Mouse (Mus musculus) hindbrain, embryonic 15.5 days (tissue): ENCODE data around the gene Tmcc1. TPM values are rescaled to one million over a fixed set of nuclear protein-coding genes. Genes with fewer than 3 reads are reported as not detected.

Experiments used
- ATAC-seq: fragments of 200-750 bp; cut with Nextera tagmentation; 2 replicates; pipeline ENCODE4 v1.8.0; 2017; ENCODE audit warnings: low read depth, moderate number of reproducible peaks, moderate TSS enrichment; ENCODE audit not compliant: low FRiP score
- H3K27ac ChIP-seq: fragments of 300-500 bp; sonication (generic); replicated peaks from 2 replicates; pipeline ENCODE4 v1.5.1; 2015; ENCODE audit warnings: mild to moderate bottlenecking, inconsistent platforms
- H3K27me3 ChIP-seq: fragments of 300-500 bp; sonication (generic); 2 replicates; pipeline ENCODE4 v1.6.1; 2015; ENCODE audit warnings: control low read depth, inconsistent platforms
- H3K36me3 ChIP-seq: fragments of 300-500 bp; sonication (generic); 2 replicates; pipeline ENCODE4 v1.6.1; 2015; ENCODE audit warnings: control low read depth, inconsistent platforms
- H3K4me1 ChIP-seq: fragments of 300-500 bp; sonication (generic); replicated peaks from 2 replicates; pipeline ENCODE4 v1.6.1; 2015; ENCODE audit warnings: control low read depth, inconsistent platforms
- H3K4me2 ChIP-seq: fragments of 300-500 bp; sonication (generic); 2 replicates; pipeline ENCODE4 v1.6.1; 2015; ENCODE audit warnings: moderate library complexity, mild to moderate bottlenecking, inconsistent platforms
- H3K4me3 ChIP-seq: fragments of 300-500 bp; sonication (generic); 2 replicates; pipeline ENCODE4 v1.5.1; 2015; ENCODE audit warnings: mild to moderate bottlenecking, inconsistent platforms
- H3K9ac ChIP-seq: fragments of 300-500 bp; sonication (generic); 2 replicates; pipeline ENCODE4 v1.6.1; 2015; ENCODE audit warnings: inconsistent platforms
- H3K9me3 ChIP-seq: fragments of 300-500 bp; sonication (generic); 2 replicates; pipeline ENCODE4 v1.6.1; 2016; ENCODE audit warnings: control low read depth, inconsistent platforms
- WGBS: fragments of 180-500 bp; shearing (Covaris S2); methylation state at CpG from one replicate; pipeline ENCODE4 v1.1.7; 2015; 5-methylcytosine and 5-hydroxymethylcytosine counted together
- polyA plus RNA-seq: library from polyadenylated mRNA; unstranded; fragments of >200 nt; fragmentation: Nextera tagmentation; extraction: Ambion mirVana; gene quantifications from 2 replicates; pipeline ENCODE4 v1.2.1, GENCODE M21; 2015

Tmcc1 gene
- polyA plus RNA-seq, 1 experiment from 2014 or later, result 25.7 TPM

DNA sequence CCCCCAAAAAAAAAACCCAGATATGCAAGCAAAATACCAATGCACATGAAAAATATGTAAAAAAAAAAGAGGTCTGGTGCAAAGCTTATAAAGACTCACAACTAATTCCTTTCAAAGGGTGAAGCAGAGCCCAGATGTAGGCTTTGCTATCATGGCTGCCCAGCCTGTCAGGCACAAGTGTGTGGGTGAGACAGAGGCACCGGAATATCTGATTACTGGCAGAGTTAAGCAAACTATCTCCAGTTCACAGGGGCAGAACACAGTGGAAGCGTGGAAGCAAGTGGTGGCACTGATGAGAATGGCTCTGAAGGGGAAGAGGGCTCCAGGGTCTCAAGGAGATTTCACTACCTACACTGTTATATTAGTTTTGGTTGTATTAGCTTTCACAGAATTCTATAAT is 155.1 kb downstream of the Tmcc1 start:
- ATAC-seq, result no peak

GRCm38 (mm10) chr6:116037281-116037831 is 155.9 kb downstream of the Tmcc1 start:
- Histone ChIP-seq H3K27me3 (no peaks in the 10 kb centered on the region), H3K4me3 (no peak overlapping the region), H3K4me2 (no peak overlapping the region), H3K9me3 (no peaks in the 10 kb centered on the region), H3K36me3 (no peaks in the 10 kb centered on the region), H3K4me1 (peaks cover 7% of the 10 kb centered on the region; the same call in 1 of the 2 replicates), H3K9ac (no peak overlapping the region), H3K27ac (peak overlapping the region; percentile 3; the same call in 1 of the 2 replicates)
- ATAC-seq, result no peak
- 92% methylated on average over 5 of the region's 5 CpGs for whole genome bisulfite sequencing

More for the DNA sequence above, 155.1 kb downstream of the Tmcc1 start:
- H3K4me1 ChIP-seq, result peaks cover 7% of the 10 kb centered on the region; the same call in 1 of the 2 replicates
- H3K27ac ChIP-seq, result no peak overlapping the region
- H3K9me3 ChIP-seq, result peaks cover 3% of the 10 kb centered on the region
- H3K36me3 ChIP-seq, result no peaks in the 10 kb centered on the region
- no peak overlapping the region for H3K4me2 ChIP-seq
- H3K27me3 ChIP-seq, result no peaks in the 10 kb centered on the region
- no peak overlapping the region for H3K4me3 ChIP-seq
- 96% methylated on average over 2 of the region's 2 CpGs for WGBS
- no peak overlapping the region for H3K9ac ChIP-seq

DNA sequence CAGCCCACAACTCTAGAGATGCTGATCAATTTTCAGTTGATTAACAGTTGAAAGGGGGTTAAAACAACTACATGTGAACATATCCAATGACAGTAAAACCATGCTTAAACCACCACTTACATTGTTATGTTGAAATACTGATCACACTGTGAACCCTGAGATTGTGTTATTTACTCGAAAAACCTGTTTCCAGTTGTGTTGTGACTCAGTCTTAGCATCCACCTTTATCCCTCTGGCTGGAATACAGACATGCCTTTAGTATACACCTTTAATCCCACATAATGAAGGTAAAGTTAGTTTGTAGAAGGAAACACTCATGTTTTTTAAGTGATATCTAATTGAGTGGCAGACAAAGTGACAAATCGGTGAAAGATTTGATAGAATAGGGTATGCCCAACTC is 156.7 kb downstream of the Tmcc1 start:
- ATAC-seq, result no peak
- H3K4me2 ChIP-seq, result no peak overlapping the region
- no peaks in the 10 kb centered on the region for H3K36me3 ChIP-seq
- H3K4me3 ChIP-seq, result no peak overlapping the region
- no peaks in the 10 kb centered on the region for H3K27me3 ChIP-seq
- H3K9ac ChIP-seq, result no peak overlapping the region
- H3K4me1 ChIP-seq, result peaks cover 7% of the 10 kb centered on the region; the same call in 1 of the 2 replicates
- no peaks in the 10 kb centered on the region for H3K9me3 ChIP-seq
- 93% methylated on average over 2 of the region's 2 CpGs for WGBS
- no peak overlapping the region for H3K27ac ChIP-seq

DNA sequence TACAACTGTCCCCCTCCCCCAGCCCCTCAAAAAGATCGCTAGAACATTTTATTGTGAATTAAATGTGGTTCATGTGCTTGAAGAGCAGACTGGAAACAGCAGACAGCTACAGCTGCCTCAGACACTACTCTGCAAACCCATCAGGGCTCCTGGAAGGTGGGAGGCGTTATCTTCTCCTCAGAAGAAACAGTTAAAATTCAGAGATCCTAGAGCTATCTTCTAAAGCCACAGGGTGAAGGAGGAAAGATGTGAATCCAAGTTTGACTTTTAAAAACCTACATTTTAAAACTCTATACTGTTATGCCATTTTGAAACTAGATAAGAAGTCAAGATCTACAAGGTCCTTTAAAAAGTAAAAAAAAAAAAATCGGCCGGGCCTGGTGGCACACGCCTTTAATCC is 162.2 kb downstream of the Tmcc1 start:
- Histone ChIP-seq H3K4me1 (no peaks in the 10 kb centered on the region), H3K36me3 (no peaks in the 10 kb centered on the region), H3K27ac (no peak overlapping the region), H3K4me3 (no peak overlapping the region), H3K9me3 (no peaks in the 10 kb centered on the region), H3K4me2 (no peak overlapping the region), H3K27me3 (no peaks in the 10 kb centered on the region), H3K9ac (no peak overlapping the region)
- 92% methylated on average over 5 of the region's 5 CpGs for WGBS
- ATAC-seq, result no peak

DNA sequence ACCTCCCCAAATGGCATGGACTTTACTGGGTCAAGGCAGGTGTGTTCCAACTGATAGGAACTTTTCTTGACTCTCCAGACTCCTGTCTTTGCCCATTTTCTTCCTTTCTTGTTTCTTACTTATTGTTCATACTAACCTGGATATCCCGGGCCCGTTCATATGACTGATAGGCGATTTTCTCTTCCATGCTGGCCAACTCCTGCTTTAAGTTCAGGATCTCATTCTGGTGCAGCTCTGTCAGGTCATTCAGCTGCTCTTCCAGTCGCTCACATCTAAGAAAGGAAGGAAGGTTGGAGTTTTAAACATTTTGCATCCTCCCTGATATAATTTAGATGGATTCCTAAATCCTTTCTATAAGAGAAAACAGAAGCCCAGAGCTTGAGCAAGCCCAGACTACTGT is 168.6 kb downstream of the Tmcc1 start:
- 91% methylated on average over 4 of the region's 4 CpGs for WGBS
- no peak overlapping the region for H3K27ac ChIP-seq
- no peak for ATAC-seq

DNA sequence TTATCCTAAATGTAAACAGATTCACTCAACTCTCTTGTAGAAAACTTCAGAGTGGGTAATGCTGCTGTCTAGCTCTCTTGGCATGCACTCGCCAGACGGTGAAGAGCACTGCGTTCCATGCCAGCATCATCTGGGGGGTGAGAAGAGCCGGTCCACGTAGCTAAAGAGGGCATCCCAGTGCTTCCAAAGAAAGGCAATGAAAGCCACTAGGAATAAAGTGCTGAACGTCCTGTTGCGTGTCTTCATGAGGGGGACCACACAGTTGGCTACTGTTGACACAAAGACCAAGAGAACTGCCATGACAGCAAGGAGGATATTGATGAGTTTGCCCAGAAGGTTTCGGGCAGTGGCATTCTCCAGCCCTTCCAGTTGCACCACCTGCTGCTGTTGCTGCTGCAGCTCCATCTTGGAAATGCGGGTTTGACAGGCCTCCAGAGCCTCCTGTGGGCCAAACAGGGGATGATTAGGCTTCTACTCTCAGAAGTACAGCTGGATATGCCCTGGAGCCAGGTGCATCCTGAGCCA is 171.3 kb downstream of the Tmcc1 start:
- peaks cover 9% of the 10 kb centered on the region for H3K9me3 ChIP-seq
- H3K27ac ChIP-seq, result no peak overlapping the region
- H3K36me3 ChIP-seq, result peaks cover 27% of the 10 kb centered on the region
- no peak overlapping the region for H3K4me2 ChIP-seq
- no peak overlapping the region for H3K9ac ChIP-seq
- no peaks in the 10 kb centered on the region for H3K4me1 ChIP-seq
- no peak overlapping the region for H3K4me3 ChIP-seq
- H3K27me3 ChIP-seq, result no peaks in the 10 kb centered on the region
- ATAC-seq, result no peak
- 86% methylated on average over 9 of the region's 9 CpGs for WGBS

More for the DNA sequence above, 168.6 kb downstream of the Tmcc1 start:
- H3K27me3 ChIP-seq, result no peaks in the 10 kb centered on the region
- peaks cover 27% of the 10 kb centered on the region for H3K36me3 ChIP-seq
- H3K9me3 ChIP-seq, result peaks cover 9% of the 10 kb centered on the region
- no peaks in the 10 kb centered on the region for H3K4me1 ChIP-seq
- no peak overlapping the region for H3K9ac ChIP-seq
- H3K4me2 ChIP-seq, result no peak overlapping the region
- no peak overlapping the region for H3K4me3 ChIP-seq

GRCm38 (mm10) chr6:116015902-116016301 is 177.4 kb downstream of the Tmcc1 start:
- Histone ChIP-seq H3K4me1 (no peaks in the 10 kb centered on the region), H3K36me3 (peaks cover 7% of the 10 kb centered on the region; the same call in 1 of the 2 replicates), H3K27me3 (no peaks in the 10 kb centered on the region), H3K4me3 (no peak overlapping the region), H3K4me2 (no peak overlapping the region), H3K9me3 (no peaks in the 10 kb centered on the region), H3K27ac (no peak overlapping the region), H3K9ac (no peak overlapping the region)
- 85% methylated on average over 3 of the region's 3 CpGs for WGBS
- no peak for ATAC-seq

DNA sequence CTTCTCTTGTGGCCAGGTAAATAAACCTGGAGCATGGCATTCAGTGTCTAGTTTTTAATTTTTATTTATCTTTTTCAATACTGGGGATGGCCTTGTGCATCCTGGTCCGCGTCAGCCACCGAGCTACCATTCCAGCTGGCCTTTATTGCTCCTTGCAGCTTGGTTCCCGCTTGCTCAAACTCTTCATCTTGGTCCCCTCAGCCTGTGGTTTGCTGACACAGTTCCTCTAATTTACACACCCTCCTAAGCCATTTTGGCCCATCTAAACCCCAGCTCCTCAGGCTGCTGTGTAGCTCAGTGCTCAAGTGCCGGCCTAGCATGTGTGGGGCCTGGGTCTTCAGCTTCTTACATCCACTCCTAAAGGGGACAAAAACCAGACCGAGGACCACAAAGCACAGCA is 179.2 kb downstream of the Tmcc1 start:
- no peaks in the 10 kb centered on the region for H3K27me3 ChIP-seq
- no peak overlapping the region for H3K4me2 ChIP-seq
- H3K9me3 ChIP-seq, result no peaks in the 10 kb centered on the region
- no peaks in the 10 kb centered on the region for H3K36me3 ChIP-seq
- H3K4me3 ChIP-seq, result no peak overlapping the region
- H3K27ac ChIP-seq, result no peak overlapping the region
- ATAC-seq, result no peak
- 87% methylated on average over 6 of the region's 6 CpGs for WGBS
- no peak overlapping the region for H3K9ac ChIP-seq
- peaks cover 2% of the 10 kb centered on the region; the same call in 1 of the 2 replicates for H3K4me1 ChIP-seq

GRCm38 (mm10) chr6:116013687-116014086 is 179.6 kb downstream of the Tmcc1 start:
- H3K27me3 ChIP-seq, result no peaks in the 10 kb centered on the region
- 80% methylated on average over 3 of the region's 3 CpGs for WGBS
- H3K9ac ChIP-seq, result no peak overlapping the region
- no peak overlapping the region for H3K27ac ChIP-seq
- H3K36me3 ChIP-seq, result no peaks in the 10 kb centered on the region
- no peaks in the 10 kb centered on the region for H3K9me3 ChIP-seq
- peaks cover 2% of the 10 kb centered on the region; the same call in 1 of the 2 replicates for H3K4me1 ChIP-seq
- no peak overlapping the region for H3K4me2 ChIP-seq
- H3K4me3 ChIP-seq, result no peak overlapping the region
- no peak for ATAC-seq

DNA sequence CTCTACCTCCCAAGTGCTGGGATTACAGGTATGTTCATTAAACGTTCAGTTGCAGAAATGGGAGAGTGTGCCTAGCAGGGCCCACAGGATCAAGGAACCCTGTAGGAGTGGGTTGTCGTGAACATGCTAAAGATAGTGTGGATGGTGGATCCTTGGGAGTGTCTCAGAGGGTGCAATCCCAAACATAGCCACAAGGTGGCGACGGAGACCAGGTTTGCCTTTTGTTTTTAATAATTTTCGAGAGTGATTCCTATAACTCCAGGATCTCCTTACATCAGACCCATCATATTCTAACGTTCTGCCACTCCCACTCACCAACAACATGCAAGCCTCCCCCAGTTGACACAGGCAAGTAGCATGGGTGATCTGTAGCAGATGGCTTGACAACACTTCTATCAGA is 182.7 kb downstream of the Tmcc1 start:
- H3K4me3 ChIP-seq, result no peak overlapping the region
- no peak overlapping the region for H3K9ac ChIP-seq
- ATAC-seq, result peak; percentile 66; the same call in 1 of the 2 replicates
- no peaks in the 10 kb centered on the region for H3K27me3 ChIP-seq
- WGBS, result 4% methylated on average over 6 of the region's 6 CpGs
- no peak overlapping the region for H3K4me2 ChIP-seq
- no peaks in the 10 kb centered on the region for H3K9me3 ChIP-seq
- H3K27ac ChIP-seq, result no peak overlapping the region
- H3K4me1 ChIP-seq, result peaks cover 2% of the 10 kb centered on the region; the same call in 1 of the 2 replicates
- H3K36me3 ChIP-seq, result no peaks in the 10 kb centered on the region

DNA sequence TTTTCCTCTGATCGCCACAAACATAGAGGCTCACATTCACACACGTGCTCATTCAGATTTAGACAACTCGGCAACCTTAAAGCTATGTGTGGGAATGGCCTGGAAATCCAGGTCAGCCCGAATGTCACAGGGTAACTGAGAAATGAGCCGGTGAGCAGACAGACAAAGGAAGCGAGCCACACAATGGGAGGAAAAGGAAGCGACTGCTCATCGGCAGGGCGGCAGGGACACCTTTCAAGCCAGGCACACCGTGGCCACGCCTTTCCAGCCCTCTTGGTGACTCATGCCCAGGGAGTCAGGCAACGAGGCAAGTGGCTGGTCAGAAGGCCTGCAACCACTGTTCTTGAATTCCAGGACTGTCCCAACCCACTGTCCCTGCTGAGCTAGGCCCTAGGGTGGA is 183.9 kb downstream of the Tmcc1 start:
- no peak for ATAC-seq
- Histone ChIP-seq H3K27me3 (no peaks in the 10 kb centered on the region), H3K4me1 (peaks cover 2% of the 10 kb centered on the region; the same call in 1 of the 2 replicates), H3K4me3 (no peak overlapping the region), H3K27ac (no peak overlapping the region), H3K9ac (no peak overlapping the region), H3K4me2 (no peak overlapping the region), H3K36me3 (no peaks in the 10 kb centered on the region), H3K9me3 (no peaks in the 10 kb centered on the region)
- 48% methylated on average over 12 of the region's 12 CpGs for WGBS

DNA sequence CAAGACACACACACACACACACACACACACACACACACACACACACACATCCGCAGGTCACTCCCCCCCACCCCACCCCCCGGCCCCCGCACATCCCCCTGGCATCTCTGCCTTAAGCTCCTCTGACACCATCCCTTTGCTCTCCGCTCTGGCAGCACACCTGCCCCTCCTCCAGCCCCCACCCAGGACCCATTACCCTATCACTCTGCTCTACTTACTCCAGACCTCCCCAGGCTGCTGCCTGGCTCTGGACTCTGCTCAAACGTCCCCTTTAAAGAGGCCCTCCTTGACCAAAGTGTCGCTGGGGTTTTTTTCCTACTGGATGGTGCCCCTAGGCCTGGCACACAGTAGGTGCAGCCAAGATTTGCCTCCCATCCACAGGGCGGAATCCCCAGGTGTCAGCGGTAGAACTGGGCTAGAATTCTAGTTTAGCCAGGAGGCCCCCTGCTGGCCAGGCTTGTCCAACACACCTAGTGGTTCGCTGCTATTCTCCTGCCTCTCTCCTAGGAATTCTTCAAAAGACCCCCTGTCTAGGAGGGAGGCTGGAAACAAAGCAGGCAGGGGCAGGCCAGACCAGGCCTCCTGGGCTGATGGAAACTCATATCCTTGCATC is 185.6 kb downstream of the Tmcc1 start:
- Histone ChIP-seq H3K4me2 (no peak overlapping the region), H3K9me3 (no peaks in the 10 kb centered on the region), H3K27me3 (no peaks in the 10 kb centered on the region), H3K4me3 (no peak overlapping the region), H3K36me3 (no peaks in the 10 kb centered on the region), H3K27ac (no peak overlapping the region), H3K4me1 (peaks cover 2% of the 10 kb centered on the region; the same call in 1 of the 2 replicates), H3K9ac (no peak overlapping the region)
- 12% methylated on average over 6 of the region's 9 CpGs for WGBS
- 0 out of 2 replicates have a peak, but pooled peaks have one; percentile 6 for ATAC-seq
